31 mouse cellular contexts compared by ENCODE assay signal in the genomic region with DNA sequence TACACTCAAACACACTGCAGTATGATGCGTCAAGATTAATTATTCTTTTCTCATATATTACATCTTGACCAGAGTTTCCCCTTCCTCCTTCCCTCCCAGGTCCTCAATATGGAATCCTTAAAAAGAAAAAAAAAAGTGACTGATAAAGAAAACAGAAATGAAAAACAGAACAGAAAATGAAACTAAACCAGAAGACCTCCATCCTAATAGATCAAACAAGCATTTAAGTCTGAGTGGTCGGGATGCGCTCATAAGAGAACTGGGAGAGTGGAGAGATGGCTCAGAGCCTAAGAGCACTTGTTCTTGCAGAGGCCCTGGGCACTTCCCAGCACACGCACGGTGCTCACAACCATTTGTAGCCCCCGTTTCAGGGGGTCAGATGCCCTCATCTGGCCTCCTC. TPM values are rescaled to one million over a fixed set of nuclear protein-coding genes. Genes with fewer than 3 reads are reported as not detected.
A peak's percentile ranks its signal among the peaks of the same experiment; 100 is the strongest.
DNase-seq lines count a peak whose midpoint lies in the region; ATAC-seq and TF ChIP-seq lines count a peak whose summit lies in the region.
"Had no signal": no experiment of that assay in that cellular context is flagged by ENCODE, and none has a peak within 500 bp of the region (broad histone marks: within the 10 kb centered on the region; RNA-seq: fewer than 3 reads in every experiment).

No protein-coding gene starts in this region.

- 84% methylated on average over 6 of the region's 6 CpGs for WGBS in heart, embryonic 10.5 days
- WGBS in midbrain, embryonic 11.5 days, result 83% methylated on average over 6 of the region's 6 CpGs
- 81% methylated on average over 6 of the region's 6 CpGs for WGBS in midbrain, embryonic 13.5 days
- 80% methylated on average over 6 of the region's 6 CpGs for WGBS in hindbrain, postnatal 0 days

- ATAC-seq in midbrain, embryonic 11.5 days (ENCODE audit: low FRiP score), result no peak
- no peak for ATAC-seq in midbrain, embryonic 13.5 days
- no peak for ATAC-seq in hindbrain, postnatal 0 days
- ATAC-seq: forebrain, embryonic 15.5 days; intestine, embryonic 15.5 days had no signal

- peak overlapping the region; percentile 36 for H3K4me3 ChIP-seq in gastrocnemius, adult 2 months
- H3K4me3 ChIP-seq in heart, embryonic 10.5 days, result no peak overlapping the region
- no peak overlapping the region for H3K4me3 ChIP-seq in midbrain, embryonic 11.5 days (ENCODE audit: low read depth, low read length)
- H3K4me3 ChIP-seq in midbrain, embryonic 13.5 days (replicated peaks), result no peak overlapping the region
- H3K4me3 ChIP-seq in hindbrain, postnatal 0 days (ENCODE audit: low read length), result no peak overlapping the region
- H3K4me3 ChIP-seq: embryonic facial prominence, embryonic 10.5 days; embryonic facial prominence, embryonic 13.5 days; erythroblast, embryonic 14.5 days; forebrain, embryonic 12.5 days; forebrain, embryonic 15.5 days; heart, embryonic 12.5 days; heart, embryonic 15.5 days; hindbrain, embryonic 12.5 days; hindbrain, embryonic 15.5 days; intestine, embryonic 15.5 days had no signal

- intact Hi-C loops in gastrocnemius, adult 2 months (cut with DNase I), result no loop called here
- intact Hi-C loops in gastrocnemius, postnatal 14 days (cut with DNase I; ENCODE audit: low total_unique reads), result no loop called here
- intact Hi-C loops in heart, postnatal 14 days (cut with DNase I), result no loop called here

- no peak for DNase-seq in gastrocnemius, adult 2 months
- DNase-seq in gastrocnemius, postnatal 14 days, result no peak
- DNase-seq in heart, embryonic 10.5 days (ENCODE audit: low spot score), result peak; percentile 14
- DNase-seq in heart, postnatal 14 days, result no peak
- peak; percentile 77 for DNase-seq in midbrain, embryonic 11.5 days (ENCODE audit: low spot score, missing footprints)
- DNase-seq in hindbrain, postnatal 0 days (ENCODE audit: low spot score), result no peak
- DNase-seq: adrenal gland, adult 8-10 months; adrenal gland, postnatal 25 days; B cell, adult 2 months; cerebellum, adult 11-12 months; cerebellum, adult 8-10 months; cerebellum, postnatal 10 days; cerebellum, postnatal 36 days; embryo, embryonic 11 days; gastrocnemius, postnatal 10 days had no signal

- TF ChIP-seq CTCF in gastrocnemius, adult 2 months (IDR thresholded peaks at IDR 0.05), result no peak
- TF ChIP-seq CTCF in hindbrain, postnatal 0 days (IDR thresholded peaks at IDR 0.05; ENCODE audit: low read depth), result no peak

- no peak overlapping the region for H3K4me2 ChIP-seq in midbrain, embryonic 11.5 days
- no peak overlapping the region for H3K4me2 ChIP-seq in midbrain, embryonic 13.5 days (replicated peaks)
- H3K4me2 ChIP-seq in hindbrain, postnatal 0 days (ENCODE audit: low read depth, low read length), result no peak overlapping the region
- H3K4me2 ChIP-seq: embryonic facial prominence, embryonic 13.5 days; forebrain, embryonic 12.5 days; forebrain, embryonic 15.5 days; heart, embryonic 12.5 days; heart, embryonic 15.5 days; hindbrain, embryonic 12.5 days; hindbrain, embryonic 15.5 days; intestine, embryonic 15.5 days had no signal

- H3K36me3 ChIP-seq in heart, embryonic 10.5 days, result no peaks in the 10 kb centered on the region
- no peaks in the 10 kb centered on the region for H3K36me3 ChIP-seq in midbrain, embryonic 11.5 days (ENCODE audit: control insufficient read depth, insufficient read depth, low read length)
- no peaks in the 10 kb centered on the region for H3K36me3 ChIP-seq in midbrain, embryonic 13.5 days
- H3K36me3 ChIP-seq in hindbrain, postnatal 0 days (ENCODE audit: insufficient read depth, low read length), result no peaks in the 10 kb centered on the region
- H3K36me3 ChIP-seq: embryonic facial prominence, embryonic 10.5 days; embryonic facial prominence, embryonic 13.5 days; forebrain, embryonic 12.5 days; forebrain, embryonic 15.5 days; heart, embryonic 12.5 days; heart, embryonic 15.5 days; hindbrain, embryonic 12.5 days; hindbrain, embryonic 15.5 days; intestine, embryonic 15.5 days had no signal

- peaks cover 3% of the 10 kb centered on the region; the same call in 1 of the 2 replicates for H3K4me1 ChIP-seq in heart, embryonic 10.5 days
- no peaks in the 10 kb centered on the region for H3K4me1 ChIP-seq in midbrain, embryonic 11.5 days (ENCODE audit: control insufficient read depth, insufficient read depth, low read length)
- H3K4me1 ChIP-seq in midbrain, embryonic 13.5 days (replicated peaks), result peaks cover 5% of the 10 kb centered on the region; the same call in 1 of the 2 replicates
- no peaks in the 10 kb centered on the region for H3K4me1 ChIP-seq in hindbrain, postnatal 0 days (ENCODE audit: insufficient read depth, low read length)
- H3K4me1 ChIP-seq: embryonic facial prominence, embryonic 13.5 days; forebrain, embryonic 15.5 days; heart, embryonic 15.5 days; hindbrain, embryonic 12.5 days; hindbrain, embryonic 15.5 days; intestine, embryonic 15.5 days had no signal

- H3K9me3 ChIP-seq in heart, embryonic 10.5 days, result no peaks in the 10 kb centered on the region
- H3K9me3 ChIP-seq in midbrain, embryonic 11.5 days (ENCODE audit: control insufficient read depth, low read length), result no peaks in the 10 kb centered on the region
- H3K9me3 ChIP-seq in midbrain, embryonic 13.5 days, result no peaks in the 10 kb centered on the region
- no peaks in the 10 kb centered on the region for H3K9me3 ChIP-seq in hindbrain, postnatal 0 days (ENCODE audit: low read length)
- H3K9me3 ChIP-seq: embryonic facial prominence, embryonic 10.5 days; embryonic facial prominence, embryonic 13.5 days; forebrain, embryonic 12.5 days; forebrain, embryonic 15.5 days; heart, embryonic 12.5 days; heart, embryonic 15.5 days; hindbrain, embryonic 12.5 days; hindbrain, embryonic 15.5 days; intestine, embryonic 15.5 days had no signal

- H3K9ac ChIP-seq in midbrain, embryonic 11.5 days (ENCODE audit: low read length), result no peak overlapping the region
- no peak overlapping the region for H3K9ac ChIP-seq in midbrain, embryonic 13.5 days (replicated peaks)
- no peak overlapping the region for H3K9ac ChIP-seq in hindbrain, postnatal 0 days (replicated peaks; ENCODE audit: low read length)
- H3K9ac ChIP-seq: embryonic facial prominence, embryonic 13.5 days; forebrain, embryonic 12.5 days; forebrain, embryonic 15.5 days; heart, embryonic 12.5 days; heart, embryonic 15.5 days; hindbrain, embryonic 12.5 days; hindbrain, embryonic 15.5 days; intestine, embryonic 15.5 days had no signal

- H3K27me3 ChIP-seq in heart, embryonic 10.5 days (ENCODE audit: insufficient read depth, poor library complexity, severe bottlenecking), result no peaks in the 10 kb centered on the region
- H3K27me3 ChIP-seq in midbrain, embryonic 11.5 days (ENCODE audit: control insufficient read depth, insufficient read depth, low read length), result no peaks in the 10 kb centered on the region
- H3K27me3 ChIP-seq in midbrain, embryonic 13.5 days, result peaks cover 5% of the 10 kb centered on the region; the same call in 1 of the 2 replicates
- no peaks in the 10 kb centered on the region for H3K27me3 ChIP-seq in hindbrain, postnatal 0 days (ENCODE audit: insufficient read depth, low read length)
- H3K27me3 ChIP-seq: embryonic facial prominence, embryonic 13.5 days; forebrain, embryonic 12.5 days; forebrain, embryonic 15.5 days; heart, embryonic 12.5 days; heart, embryonic 15.5 days; hindbrain, embryonic 12.5 days; hindbrain, embryonic 15.5 days; intestine, embryonic 15.5 days had no signal

- H3K27ac ChIP-seq in gastrocnemius, adult 2 months, result peak overlapping the region; percentile 50; the same call in 1 of the 2 replicates
- H3K27ac ChIP-seq in heart, embryonic 10.5 days, result no peak overlapping the region
- no peak overlapping the region for H3K27ac ChIP-seq in midbrain, embryonic 11.5 days (ENCODE audit: low read depth, low read length)
- H3K27ac ChIP-seq in midbrain, embryonic 13.5 days, result no peak overlapping the region
- no peak overlapping the region for H3K27ac ChIP-seq in hindbrain, postnatal 0 days
- H3K27ac ChIP-seq: embryonic facial prominence, embryonic 10.5 days; embryonic facial prominence, embryonic 13.5 days; forebrain, embryonic 12.5 days; forebrain, embryonic 15.5 days; heart, embryonic 15.5 days; hindbrain, embryonic 12.5 days; hindbrain, embryonic 15.5 days; intestine, embryonic 15.5 days had no signal

RNA-seq across cellular contexts. Expression of a gene that starts 28.5 kb away (rescaled TPM):
- not detected for total RNA-seq in gastrocnemius, adult 2 months (2021)
- not detected for total RNA-seq in gastrocnemius, postnatal 14 days (2021)
- 0.23 and 0.40 TPM in 2 replicates for polyA plus RNA-seq in heart, embryonic 10.5 days (2016; fragmentation: Nextera tagmentation; extraction: Ambion mirVana)
- total RNA-seq in heart, postnatal 14 days (2021), result not detected
- 0.06 TPM in 1 of 2 replicates, not detected in the other for polyA plus RNA-seq in midbrain, embryonic 11.5 days (2014; fragmentation: Nextera tagmentation; extraction: Ambion mirVana)
- 0.26 and 0.99 TPM in 2 replicates for polyA plus RNA-seq in midbrain, embryonic 13.5 days (2015; fragmentation: Nextera tagmentation; extraction: Ambion mirVana)
- 0.52 and 1.2 TPM in 2 replicates for total RNA-seq in hindbrain, postnatal 0 days (2014; rRNA removed)
- 0.52 and 0.58 TPM in 2 replicates for polyA plus RNA-seq in hindbrain, postnatal 0 days (2015; fragmentation: Nextera tagmentation; extraction: Ambion mirVana)
- total RNA-seq: adrenal gland, adult 8-10 months; adrenal gland, postnatal 25 days; gastrocnemius, postnatal 10 days; gastrocnemius, postnatal 4 days; heart, adult 8-10 months; heart, postnatal 25 days; hematopoietic stem cell, adult 5-6 weeks; MEL had no signal
- polyA plus RNA-seq: embryonic facial prominence, embryonic 13.5 days; erythroblast, embryonic 14.5 days; forebrain, embryonic 12.5 days; heart, embryonic 15.5 days; intestine, embryonic 15.5 days had no signal

Comparison
In these comparisons a context has a peak if more than half of its experiments do, and no peak if none do; other contexts are left out.
1. DNase-seq: peak in heart, embryonic 10.5 days (single experiment) and midbrain, embryonic 11.5 days (single experiment); none in gastrocnemius, adult 2 months (single experiment), gastrocnemius, postnatal 14 days (single experiment), heart, postnatal 14 days (0 of 2) and hindbrain, postnatal 0 days (single experiment).